Mouse (Mus musculus): ENCODE data around the gene Dnajb14.
A peak's percentile ranks its signal among the peaks of the same experiment; 100 is the strongest.
"Not testable (repeated sequence)": the region's sequence is repeated elsewhere in the genome, so short reads cannot be mapped to it uniquely, and the experiment has no call there.

The Dnajb14 gene

GRCm38 (mm10) chr3:137863330-137864123 is 3.9 kb upstream of the Dnajb14 start:
- DNase-seq (ENCODE audit: low read depth, low spot score) = peak; percentile 39

- peak; percentile 99 for DNase-seq (ENCODE audit: low read depth, low spot score)
Measured at GRCm38 (mm10) chr3:137864124-137864987, 3.1 kb upstream of the Dnajb14 start, which contains the start of gene H2afz. Gene H2afz (plus strand): TSS chr3:137864487.

- DNase-seq (ENCODE audit: low read depth, low spot score) = peak; percentile 98
Measured at GRCm38 (mm10) chr3:137864988-137865982, 2.2 kb upstream of the Dnajb14 start.

GRCm38 (mm10) chr3:137867133-137867436 is 390 bp upstream of the Dnajb14 start:
- DNase-seq (ENCODE audit: low read depth, low spot score) = no peak

GRCm38 (mm10) chr3:137868094-137868913 is 829 bp downstream of the Dnajb14 start:
- DNase-seq (ENCODE audit: low read depth, low spot score) = peak; percentile 41

GRCm38 (mm10) chr3:137869395-137869794 is 1.9 kb downstream of the Dnajb14 start:
- DNase-seq (ENCODE audit: low read depth, low spot score) = no peak

- no peak for DNase-seq (ENCODE audit: low read depth, low spot score)
Measured at GRCm38 (mm10) chr3:137879313-137879712, 11.8 kb downstream of the Dnajb14 start.

- DNase-seq (ENCODE audit: low read depth, low spot score) = peak; percentile 70
Measured at GRCm38 (mm10) chr3:137880109-137880748, 12.8 kb downstream of the Dnajb14 start.

GRCm38 (mm10) chr3:137881093-137881492 is 13.6 kb downstream of the Dnajb14 start:
- DNase-seq (ENCODE audit: low read depth, low spot score) = no peak

GRCm38 (mm10) chr3:137887961-137888360 is 20.5 kb downstream of the Dnajb14 start:
- no peak for DNase-seq (ENCODE audit: low read depth, low spot score)

GRCm38 (mm10) chr3:137891089-137891488 is 23.6 kb downstream of the Dnajb14 start:
- no peak for DNase-seq (ENCODE audit: low read depth, low spot score)

- peak; percentile 44 for DNase-seq (ENCODE audit: low read depth, low spot score)
Measured at GRCm38 (mm10) chr3:137892118-137892517, 24.6 kb downstream of the Dnajb14 start.

- no peak for DNase-seq (ENCODE audit: low read depth, low spot score)
Measured at GRCm38 (mm10) chr3:137893789-137894188, 26.3 kb downstream of the Dnajb14 start.

GRCm38 (mm10) chr3:137895196-137895595 is 27.7 kb downstream of the Dnajb14 start:
- DNase-seq (ENCODE audit: low read depth, low spot score) = peak; percentile 15

GRCm38 (mm10) chr3:137896386-137896785 is 28.9 kb downstream of the Dnajb14 start:
- DNase-seq (ENCODE audit: low read depth, low spot score) = peak; percentile 10

GRCm38 (mm10) chr3:137896867-137897266 is 29.4 kb downstream of the Dnajb14 start:
- no peak for DNase-seq (ENCODE audit: low read depth, low spot score)

GRCm38 (mm10) chr3:137897685-137898084 is 30.2 kb downstream of the Dnajb14 start:
- no peak for DNase-seq (ENCODE audit: low read depth, low spot score)

GRCm38 (mm10) chr3:137900149-137900548 is 32.7 kb downstream of the Dnajb14 start:
- peak; percentile 60 for DNase-seq (ENCODE audit: low read depth, low spot score)

- DNase-seq (ENCODE audit: low read depth, low spot score) = no peak
Measured at GRCm38 (mm10) chr3:137913093-137913492, 45.6 kb downstream of the Dnajb14 start.

GRCm38 (mm10) chr3:137914567-137914966 is 47.1 kb downstream of the Dnajb14 start:
- not testable (repeated sequence) for DNase-seq (ENCODE audit: low read depth, low spot score)

All from brain, adult 2 months (tissue).